Mouse (Mus musculus): ENCODE data around the gene Rgma.

The Rgma gene

GRCm38 (mm10) chr7:73375257-73376100 lies at the start of gene Rgma:
Gene Rgma (plus strand): TSS chr7:73375509.
- DNase-seq (ENCODE audit: low spot score), result peak; percentile 75

GRCm38 (mm10) chr7:73326236-73326635 lies 49.1 kb upstream of the Rgma start:
- no peak for DNase-seq (ENCODE audit: low spot score)

DNA sequence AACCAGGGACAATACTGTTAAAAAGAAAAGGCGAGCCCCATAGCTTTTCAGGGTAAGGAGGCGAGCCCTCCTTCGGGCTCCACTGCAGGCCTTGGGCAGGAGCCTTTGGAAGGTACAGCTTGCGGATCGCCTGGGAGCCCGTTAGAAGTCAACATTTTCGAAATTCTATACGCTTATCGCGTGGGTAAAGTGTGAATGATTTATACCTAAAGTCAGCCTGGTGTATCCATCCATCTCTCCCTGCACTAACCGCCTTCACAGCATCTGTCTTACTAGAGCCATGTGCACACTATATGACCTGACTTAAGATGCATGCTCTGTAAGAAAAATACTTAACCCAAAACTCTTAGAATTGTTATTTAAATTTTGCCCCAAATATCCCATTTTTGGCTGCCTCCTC lies 48.6 kb upstream of the Rgma start:
- DNase-seq (ENCODE audit: low spot score), result no peak

GRCm38 (mm10) chr7:73327193-73327592 lies 48.1 kb upstream of the Rgma start:
- DNase-seq (ENCODE audit: low spot score), result no peak

- DNase-seq (ENCODE audit: low spot score), result no peak
Measured at GRCm38 (mm10) chr7:73327652-73328051, 47.7 kb upstream of the Rgma start.

DNA sequence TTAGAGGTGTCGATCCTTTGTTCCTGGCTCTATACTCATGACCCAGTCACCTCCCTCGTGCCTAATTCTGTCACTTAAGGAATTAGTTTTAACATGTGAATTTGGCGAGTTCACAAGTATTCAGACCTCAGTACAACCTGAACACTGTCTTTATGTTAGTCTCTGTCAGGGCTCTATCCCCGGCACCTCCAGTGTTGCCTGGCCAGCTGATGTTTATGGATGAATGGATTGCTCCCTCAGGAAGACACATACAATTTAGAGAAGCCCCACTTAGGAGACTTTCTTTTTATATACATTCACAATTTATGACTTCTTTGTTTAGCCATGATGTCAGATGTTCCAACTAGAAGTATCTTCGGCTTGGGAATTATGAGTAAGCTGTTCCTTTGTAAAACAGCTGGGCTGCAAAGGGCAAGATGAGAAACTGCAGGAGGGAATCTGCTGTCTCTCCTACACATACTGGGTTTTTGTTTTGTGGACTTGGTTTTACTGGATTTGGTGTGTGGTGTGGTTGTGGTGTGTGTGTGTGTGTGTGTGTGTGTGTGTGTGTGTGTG lies 46.6 kb upstream of the Rgma start:
- no peak for DNase-seq (ENCODE audit: low spot score)

GRCm38 (mm10) chr7:73330754-73331153 lies 44.6 kb upstream of the Rgma start:
- DNase-seq (ENCODE audit: low spot score), result no peak

- no peak for DNase-seq (ENCODE audit: low spot score)
Measured at GRCm38 (mm10) chr7:73331645-73332044, 43.7 kb upstream of the Rgma start.

DNA sequence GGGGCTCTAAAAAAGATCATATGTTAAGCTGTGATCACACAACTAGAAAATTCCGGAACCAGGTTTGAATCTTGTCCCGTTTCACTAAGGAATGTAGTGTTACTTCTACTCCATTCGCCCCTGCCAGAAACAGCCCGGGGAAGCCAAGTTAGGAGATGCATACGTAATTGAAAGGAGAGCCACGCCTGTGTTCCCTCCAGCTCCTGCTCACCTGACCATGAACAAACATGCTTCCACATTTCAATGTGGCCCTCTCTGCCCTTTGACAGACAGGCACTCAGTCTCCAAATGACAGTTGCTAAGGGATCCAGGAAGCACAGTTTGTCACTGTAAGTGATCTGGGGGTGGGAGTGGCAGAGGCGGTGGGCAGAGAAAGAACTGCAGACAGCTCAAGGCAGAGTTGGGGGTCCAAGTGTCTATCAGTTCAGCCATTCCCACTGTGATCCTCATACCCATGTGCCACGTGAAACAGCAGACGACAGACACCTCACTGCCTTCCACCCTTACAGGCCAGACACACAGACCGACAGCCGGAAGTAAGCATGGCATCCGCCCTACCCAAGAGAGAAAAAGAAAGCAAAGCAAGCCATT lies 41.8 kb upstream of the Rgma start:
- DNase-seq (ENCODE audit: low spot score), result no peak

GRCm38 (mm10) chr7:73334883-73335282 lies 40.4 kb upstream of the Rgma start:
- DNase-seq (ENCODE audit: low spot score), result no peak

- no peak for DNase-seq (ENCODE audit: low spot score)
Measured at GRCm38 (mm10) chr7:73336380-73336779, 38.9 kb upstream of the Rgma start.

- no peak for DNase-seq (ENCODE audit: low spot score)
Measured at GRCm38 (mm10) chr7:73338353-73338752, 37.0 kb upstream of the Rgma start.

GRCm38 (mm10) chr7:73343852-73344251 lies 31.5 kb upstream of the Rgma start:
- no peak for DNase-seq (ENCODE audit: low spot score)

GRCm38 (mm10) chr7:73348585-73349124 lies 26.7 kb upstream of the Rgma start:
- DNase-seq (ENCODE audit: low spot score), result no peak

GRCm38 (mm10) chr7:73349158-73349557 lies 26.2 kb upstream of the Rgma start:
- no peak for DNase-seq (ENCODE audit: low spot score)

DNA sequence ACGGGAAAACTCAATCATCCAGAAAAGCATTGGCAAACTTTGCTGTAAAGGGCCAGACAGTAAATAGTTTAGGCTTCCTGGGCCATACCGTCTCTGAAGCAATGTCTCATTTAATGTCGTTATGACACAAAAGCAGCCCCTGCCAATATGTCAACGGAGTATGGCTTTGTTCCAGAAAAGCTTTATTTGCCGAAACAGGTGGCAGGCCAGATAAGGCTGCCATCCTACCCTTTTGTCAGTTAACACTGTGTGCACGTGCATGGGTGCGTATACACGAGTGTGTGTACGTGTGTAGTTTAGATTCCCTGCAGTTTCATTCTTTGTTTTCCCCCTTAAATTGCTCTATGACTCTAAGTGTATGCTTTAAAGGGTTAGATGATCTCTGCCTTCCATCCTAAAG lies 20.1 kb upstream of the Rgma start:
- no peak for DNase-seq (ENCODE audit: low spot score)

- no peak for DNase-seq (ENCODE audit: low spot score)
Measured at GRCm38 (mm10) chr7:73356901-73357300, 18.4 kb upstream of the Rgma start.

- DNase-seq (ENCODE audit: low spot score), result no peak
Measured at GRCm38 (mm10) chr7:73357626-73358025, 17.7 kb upstream of the Rgma start.

DNA sequence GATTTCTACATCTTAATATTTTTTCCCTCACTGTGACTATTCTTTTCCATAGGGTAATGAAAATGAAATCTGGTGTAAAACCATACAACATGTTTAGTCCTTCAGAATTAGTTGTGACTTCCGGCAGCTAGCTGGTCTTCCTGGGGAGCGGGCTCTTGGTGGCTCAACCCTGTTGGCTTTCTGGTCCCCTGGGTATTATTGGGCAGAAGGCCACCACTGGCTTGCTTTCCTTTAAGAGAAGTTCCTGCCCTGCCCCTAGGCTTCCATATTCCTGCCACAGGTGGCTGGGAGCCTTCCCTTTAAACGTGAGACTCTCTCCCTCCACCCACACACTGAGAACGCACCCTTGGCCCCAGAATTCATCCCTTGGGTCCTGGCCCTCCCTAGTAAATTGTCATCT lies 9.8 kb upstream of the Rgma start:
- no peak for DNase-seq (ENCODE audit: low spot score)

DNA sequence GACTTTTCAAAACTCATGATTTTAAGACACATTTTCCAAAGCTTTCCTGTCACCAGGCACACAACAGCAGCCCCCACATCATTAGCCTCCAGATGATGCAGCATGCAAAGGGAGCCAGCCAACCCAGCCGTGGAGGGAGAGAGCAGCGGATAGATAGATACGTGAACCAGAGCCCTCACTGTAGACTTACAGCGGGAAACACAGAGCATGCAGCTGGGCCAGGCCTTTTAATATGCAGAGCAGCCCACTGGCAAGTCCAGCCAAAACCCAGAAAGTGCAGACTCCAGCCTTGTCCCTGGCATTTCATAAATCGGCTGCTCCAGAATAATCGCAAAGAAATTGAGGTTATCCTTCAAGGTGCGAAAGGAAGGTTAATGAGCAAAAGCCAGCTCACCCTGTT lies 9.3 kb upstream of the Rgma start:
- DNase-seq (ENCODE audit: low spot score), result no peak

DNA sequence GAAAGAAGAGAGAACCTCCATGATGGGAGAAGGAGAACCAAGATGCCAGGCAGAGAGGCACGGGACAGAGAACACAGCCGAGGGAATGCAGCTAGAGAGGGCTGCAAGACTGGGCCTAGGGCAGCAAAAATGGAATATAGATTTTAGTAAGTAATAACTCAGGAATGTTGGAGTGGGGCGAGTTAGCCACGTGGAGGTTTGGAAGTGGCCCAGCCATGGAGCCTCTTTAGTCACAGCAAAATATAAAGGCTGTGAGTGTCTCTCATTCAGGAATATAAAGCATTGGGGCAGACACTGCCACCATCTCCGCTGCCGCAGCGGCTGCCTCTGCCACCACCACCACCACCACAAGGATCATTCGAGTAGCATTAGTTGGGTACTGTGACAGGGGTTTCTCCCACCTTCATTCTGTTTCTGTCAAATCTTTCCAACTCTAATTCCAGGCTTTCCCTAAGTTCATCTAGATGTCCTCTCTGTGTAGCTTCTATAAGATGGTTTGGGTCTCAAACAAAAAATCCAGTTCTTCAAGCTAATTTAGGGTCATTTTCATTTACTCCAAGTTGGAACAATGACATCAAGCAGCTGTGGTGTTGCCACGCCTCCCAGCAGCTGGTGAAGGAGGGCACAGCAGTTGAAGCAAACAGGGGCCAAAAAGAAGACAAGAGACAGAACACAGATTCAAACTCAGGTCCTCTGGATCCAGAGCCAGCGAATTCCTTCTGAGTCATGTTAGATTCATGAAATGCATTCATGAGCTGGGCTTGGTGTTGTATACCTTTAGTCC lies 7.4 kb upstream of the Rgma start:
- DNase-seq (ENCODE audit: low spot score), result no peak

GRCm38 (mm10) chr7:73369992-73370391 lies 5.3 kb upstream of the Rgma start:
- no peak for DNase-seq (ENCODE audit: low spot score)

Measured in retina, embryonic 14.5 days (tissue).